Mouse (Mus musculus): ENCODE measurements at regions not wholly inside any gene's neighbourhood (a gene's known extent, or its start where the extent isn't known, plus 50 kb on each side); places are given as distances from the start of the nearest gene placed in this dataset.

DNA sequence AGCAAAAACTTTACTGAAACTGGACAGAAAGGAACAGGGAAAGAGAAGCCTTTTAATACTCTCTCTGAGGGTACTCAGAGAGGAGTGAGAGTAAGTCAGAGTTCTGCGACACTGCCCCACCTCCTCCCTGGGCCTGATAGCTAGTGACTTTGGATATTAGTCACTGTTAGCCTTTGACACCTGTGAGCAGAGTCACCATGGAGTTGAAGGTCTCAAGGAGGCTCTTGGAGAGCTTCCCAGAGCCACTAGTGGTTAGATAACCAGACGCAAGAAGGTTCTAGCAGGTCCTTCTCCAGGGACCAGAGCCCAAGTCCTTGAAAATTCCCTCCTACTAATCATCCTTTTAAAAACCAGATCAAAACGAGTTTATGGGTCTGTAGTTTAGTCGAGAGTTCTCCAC lies 94.3 kb downstream of the Brms1l start:
- ATAC-seq (ENCODE audit: low FRiP score): no peak
- Histone ChIP-seq H3K36me3 (ENCODE audit: control insufficient read depth, insufficient read depth, low read length) (no peaks in the 10 kb centered on the region), H3K27me3 (ENCODE audit: control insufficient read depth, insufficient read depth, low read length) (peaks cover 54% of the 10 kb centered on the region), H3K9ac (ENCODE audit: low read depth, low read length) (no peak overlapping the region), H3K9me3 (ENCODE audit: control insufficient read depth, low read length) (no peaks in the 10 kb centered on the region), H3K4me2 (replicated peaks; ENCODE audit: low read depth, low read length) (no peak overlapping the region), H3K4me1 (replicated peaks; ENCODE audit: control insufficient read depth, insufficient read depth, low read length) (no peaks in the 10 kb centered on the region), H3K27ac (ENCODE audit: low read depth, low read length) (no peak overlapping the region), H3K4me3 (ENCODE audit: low read depth, low read length) (no peak overlapping the region)
- DNase-seq (ENCODE audit: low spot score): no peak
- 85% methylated on average over 4 of the region's 4 CpGs for WGBS

DNA sequence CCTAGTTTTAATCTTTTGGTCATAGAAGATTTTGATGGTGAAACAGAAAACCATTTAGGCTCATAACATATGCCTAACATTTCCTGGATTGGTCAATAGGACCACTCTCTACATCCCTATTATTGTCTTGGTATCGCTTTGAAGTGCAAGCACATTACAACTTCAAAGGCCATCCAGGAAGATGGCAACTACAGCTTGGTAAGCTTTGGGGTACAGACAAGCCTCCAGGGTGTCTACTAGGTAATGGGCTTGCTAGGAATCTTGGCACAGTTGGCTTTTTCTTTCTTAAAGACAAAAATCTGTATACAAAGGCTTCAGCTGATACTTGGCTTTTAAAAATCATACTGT lies 90.8 kb downstream of the Brms1l start:
- 0 out of 2 replicates have a peak, but pooled peaks have one; percentile 12 for ATAC-seq (ENCODE audit: low FRiP score)
- Histone ChIP-seq H3K9me3 (ENCODE audit: control insufficient read depth, low read length) (no peaks in the 10 kb centered on the region), H3K9ac (ENCODE audit: low read depth, low read length) (no peak overlapping the region), H3K27ac (ENCODE audit: low read depth, low read length) (no peak overlapping the region), H3K36me3 (ENCODE audit: control insufficient read depth, insufficient read depth, low read length) (no peaks in the 10 kb centered on the region), H3K4me1 (replicated peaks; ENCODE audit: control insufficient read depth, insufficient read depth, low read length) (no peaks in the 10 kb centered on the region), H3K27me3 (ENCODE audit: control insufficient read depth, insufficient read depth, low read length) (peaks cover 25% of the 10 kb centered on the region), H3K4me3 (ENCODE audit: low read depth, low read length) (no peak overlapping the region), H3K4me2 (replicated peaks; ENCODE audit: low read depth, low read length) (no peak overlapping the region)
- 74% methylated on average over 1 of the region's 1 CpGs for WGBS
- DNase-seq (ENCODE audit: low spot score): no peak

DNA sequence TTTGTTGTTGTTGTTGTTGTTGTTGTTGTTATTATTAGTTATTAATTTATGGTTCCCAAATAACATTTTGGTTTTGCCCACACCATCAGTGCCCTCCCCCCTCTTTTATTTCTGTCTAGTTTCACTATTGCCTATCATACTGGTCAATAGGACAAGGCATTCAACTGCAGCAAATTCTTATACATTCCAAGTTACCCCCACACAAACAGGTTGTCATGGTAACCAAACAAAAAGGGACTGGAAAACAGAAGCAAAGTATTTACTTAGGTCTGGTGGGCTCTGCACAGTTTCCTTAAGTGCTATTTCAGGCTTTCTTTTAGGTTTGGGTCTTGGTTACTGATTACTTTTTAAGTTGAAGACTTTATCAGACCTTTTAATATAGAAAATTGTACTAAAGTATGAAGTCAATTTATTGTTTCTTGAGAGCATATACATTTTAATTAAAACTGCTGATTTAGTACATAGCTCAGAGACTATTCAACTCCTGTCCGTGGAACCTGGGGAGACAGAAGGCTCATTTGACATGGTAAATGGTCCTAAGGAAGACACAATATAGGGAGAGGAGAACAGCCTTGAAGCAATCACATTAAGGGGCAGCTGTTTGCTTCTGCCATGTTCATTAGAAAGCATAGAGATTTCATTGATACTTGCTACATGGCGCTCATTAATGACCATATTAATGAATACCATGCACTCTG lies 90.3 kb downstream of the Brms1l start:
- H3K27ac ChIP-seq (ENCODE audit: low read depth, low read length): no peak overlapping the region
- no peaks in the 10 kb centered on the region for H3K4me1 ChIP-seq (replicated peaks; ENCODE audit: control insufficient read depth, insufficient read depth, low read length)
- peak; percentile 51 for DNase-seq (ENCODE audit: low spot score)
- no peak overlapping the region for H3K4me3 ChIP-seq (ENCODE audit: low read depth, low read length)
- H3K9me3 ChIP-seq (ENCODE audit: control insufficient read depth, low read length): no peaks in the 10 kb centered on the region
- peaks cover 20% of the 10 kb centered on the region for H3K27me3 ChIP-seq (ENCODE audit: control insufficient read depth, insufficient read depth, low read length)
- no peak overlapping the region for H3K9ac ChIP-seq (ENCODE audit: low read depth, low read length)
- 0 out of 2 replicates have a peak, but pooled peaks have one; percentile 43 for ATAC-seq (ENCODE audit: low FRiP score)
- no peaks in the 10 kb centered on the region for H3K36me3 ChIP-seq (ENCODE audit: control insufficient read depth, insufficient read depth, low read length)
- 42% methylated on average over 2 of the region's 2 CpGs for WGBS
- no peak overlapping the region for H3K4me2 ChIP-seq (replicated peaks; ENCODE audit: low read depth, low read length)
